Mouse (Mus musculus) left cerebral cortex, postnatal 10 days (tissue): ENCODE results near the gene Gabrr2. TPM values are rescaled to one million over a fixed set of nuclear protein-coding genes. Genes with fewer than 3 reads are reported as not detected.

Source experiments
- DNase-seq, 2 experiments: peaks; one replicate each; pipeline ENCODE4 v3.0.0; 2021 to 2022; ENCODE audit warnings: low spot score in 2 of 2, mixed read lengths in 1 of 2; ENCODE audit errors: extremely low spot score in 1 of 2
- intact Hi-C: fragments of 180-260 bp; cut with DNase I; formaldehyde crosslinking; loops from one replicate; pipeline ENCODE4 v1.15.1; 2025
- total RNA-seq, 2 experiments: library from RNA; stranded (reverse); gene quantifications; 2 replicates each; pipeline ENCODE4 v1.2.3; 2021

Gabrr2 gene
- total RNA-seq, 2 experiments from 2014 or later, result not detected

DNA sequence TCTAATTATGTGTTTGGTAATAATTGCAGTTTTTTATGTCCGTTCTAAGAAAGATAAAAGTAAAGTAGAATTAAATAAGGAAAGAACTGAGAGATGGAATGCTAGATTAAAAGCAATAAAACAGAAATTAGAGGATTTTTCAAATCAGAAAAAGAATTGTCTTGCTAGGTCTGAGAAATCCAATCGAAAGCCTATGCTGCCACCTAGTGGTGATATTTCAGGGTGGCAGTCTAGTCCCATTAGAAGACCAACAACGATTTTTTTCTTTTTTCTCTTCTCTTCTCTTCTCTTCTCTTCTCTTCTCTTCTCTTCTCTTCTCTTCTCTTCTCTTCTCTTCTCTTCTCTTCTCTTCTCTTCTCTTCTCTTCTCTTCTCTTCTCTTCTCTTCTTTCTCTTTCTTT, 56.3 kb downstream of the Gabrr2 start:
- intact Hi-C loops, result loop anchor here (10.0 kb wide), 3 partner anchors 64 to 344 kb away; partner anchors contain the start of gene Ankrd6
- peak; percentile 78 to 80 for DNase-seq

DNA sequence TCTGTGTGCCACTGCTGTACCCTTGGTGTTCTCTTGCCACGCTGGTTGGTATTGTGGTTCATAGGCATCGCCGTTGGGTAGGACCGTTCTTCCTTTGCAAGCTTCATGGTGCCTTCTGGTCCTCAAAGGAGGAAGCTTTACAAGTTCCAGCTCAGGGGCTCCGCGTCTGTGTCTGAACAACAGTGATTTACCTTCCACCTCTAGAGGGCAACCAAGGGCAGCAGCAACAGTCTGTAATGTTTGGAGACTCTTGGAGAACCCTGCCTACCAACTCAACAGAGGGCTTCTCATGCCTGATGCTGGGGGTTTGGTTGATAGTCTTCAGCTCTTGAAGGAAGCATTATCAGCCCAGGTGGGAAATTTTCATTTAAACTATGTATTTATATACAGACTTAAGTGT, 61.7 kb downstream of the Gabrr2 start:
- intact Hi-C loops, result no loop called here
- peak; percentile 46 to 48 for DNase-seq

DNA sequence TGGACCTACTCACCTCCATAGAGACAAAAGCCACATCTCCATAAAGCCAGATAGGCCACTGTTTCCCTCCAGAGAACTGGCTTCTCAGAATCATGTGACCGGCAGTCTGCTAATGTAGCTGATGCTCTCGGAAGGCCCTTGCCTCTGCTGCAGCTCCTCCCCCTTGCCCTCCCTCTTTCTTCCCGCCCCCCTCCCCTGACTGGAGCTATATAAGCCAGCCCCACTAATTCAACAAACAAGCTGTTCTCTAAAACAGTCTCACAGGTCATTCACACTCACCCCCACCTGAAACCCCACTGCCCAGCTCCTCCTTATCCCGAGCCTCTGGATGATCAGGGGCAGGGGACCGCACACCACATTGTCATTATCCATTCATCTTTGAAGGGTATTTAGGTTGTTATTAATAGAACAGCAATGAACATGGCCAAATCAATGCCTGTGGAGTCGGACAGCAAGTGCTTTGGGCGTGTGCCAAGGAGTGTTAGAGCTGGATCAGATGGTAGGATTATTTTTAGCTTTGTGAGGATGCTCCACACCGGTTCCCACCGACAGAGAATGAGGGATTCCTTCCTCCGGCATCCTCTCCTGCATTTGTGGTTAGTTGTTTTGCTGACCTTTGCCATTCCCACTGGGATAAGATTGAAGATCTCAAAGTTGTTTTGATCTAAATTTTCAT, 62.7 kb downstream of the Gabrr2 start:
- peak; percentile 19 to 62 for DNase-seq
- intact Hi-C loops, result no loop called here

DNA sequence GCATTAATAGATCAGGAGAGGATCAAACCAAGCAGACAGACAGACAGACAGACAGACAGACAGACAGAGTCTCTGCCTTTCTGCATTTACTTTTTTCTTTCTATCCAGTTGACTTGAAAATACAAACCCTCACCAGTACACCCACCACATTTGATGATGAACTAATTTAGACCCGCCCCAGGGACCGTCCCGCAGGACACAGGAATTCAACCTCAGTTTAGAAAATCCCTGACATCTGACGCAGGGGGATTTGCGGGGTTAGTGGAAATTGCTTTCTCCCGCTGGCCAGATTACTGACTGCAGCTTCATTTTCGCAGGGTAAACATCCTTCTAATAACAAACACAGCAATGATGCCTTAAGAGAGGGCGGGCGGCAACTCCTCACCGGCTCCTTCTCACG, 69.4 kb downstream of the Gabrr2 start, which contains the start of gene Gabrr1:
Gene Gabrr1 (plus strand): TSS at position 301 of the 400 bp plus-strand sequence.
- no peak for DNase-seq
- intact Hi-C loops, result no loop called here

Other genes with a start within 250 kb of the Gabrr2 start
- 10 to 100 TPM; 23.1 to 25.3 TPM for gene Ankrd6, start 112.2 kb upstream of the Gabrr2 start, total RNA-seq
- gene Rragd, start 80.0 kb upstream of the Gabrr2 start, total RNA-seq, result 10 to 100 TPM; 67.1 to 80.1 TPM
- 100 to 1,000 TPM; 124 to 126 TPM for gene Ube2j1, start 31.6 kb upstream of the Gabrr2 start, total RNA-seq
- gene Gabrr1, start 69.5 kb downstream of the Gabrr2 start, total RNA-seq, result under 1 TPM; 0.19 to 0.20 TPM
- gene Pm20d2, start 126.7 kb downstream of the Gabrr2 start, total RNA-seq, result 1 to 10 TPM; 6.6 to 8.1 TPM
- 10 to 100 TPM; 38.6 to 41.6 TPM for gene Srsf12, start 146.0 kb downstream of the Gabrr2 start, total RNA-seq
- gene Pnrc1, start 227.2 kb downstream of the Gabrr2 start, total RNA-seq, result 100 to 1,000 TPM in 1 of 2 experiments, 10 to 100 TPM in 1; 99.2 to 103 TPM
- 10 to 100 TPM; 17.6 to 19.8 TPM for gene Rngtt, start 247.3 kb downstream of the Gabrr2 start, total RNA-seq